Mouse (Mus musculus) urinary bladder, postnatal 14 days (tissue): Measurements from ENCODE around the gene Cmklr1.

Experiments used
- DNase-seq: peaks from one replicate; pipeline ENCODE4 v3.0.0; 2021; ENCODE audit warnings: low spot score

Cmklr1 gene

DNA sequence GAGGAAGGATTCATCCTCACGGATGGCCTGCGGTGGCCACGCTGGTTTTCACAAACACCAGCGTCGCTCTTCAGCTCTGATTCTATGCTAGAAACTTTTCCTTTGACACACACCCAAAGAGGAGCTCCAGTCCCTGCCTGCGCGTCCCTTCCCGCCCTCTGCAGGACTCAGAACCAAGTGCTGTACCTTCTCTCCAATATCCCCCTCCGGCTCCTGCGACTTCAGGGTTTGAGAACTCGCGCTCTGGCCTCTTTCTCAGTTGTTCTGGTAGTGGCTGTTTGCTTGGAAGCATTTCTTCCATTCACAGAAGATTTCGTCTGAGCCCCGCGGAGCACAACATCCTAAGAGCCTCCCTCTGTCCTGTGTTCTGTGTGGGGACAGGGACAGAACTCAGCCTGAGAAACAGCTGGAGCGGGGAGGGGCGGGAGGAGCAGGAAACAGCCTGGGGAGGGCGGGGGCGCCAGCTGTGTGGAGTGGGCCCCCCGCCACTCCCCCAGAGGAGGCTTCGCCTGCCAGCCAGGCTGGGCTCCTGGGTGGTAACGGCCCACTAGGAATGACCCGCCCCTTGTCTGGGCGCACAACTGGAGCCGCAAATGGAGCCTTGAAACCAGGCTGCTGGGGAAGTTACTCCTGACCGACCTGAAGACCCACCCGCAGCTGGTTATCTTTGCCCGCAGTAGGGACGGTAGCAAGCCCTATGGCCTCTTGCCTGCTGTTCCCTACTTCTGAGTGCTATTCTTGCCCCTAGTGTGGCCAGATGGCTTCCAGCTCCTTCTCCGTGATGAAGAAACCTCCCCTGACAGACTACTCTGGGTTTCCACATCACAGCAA lies at the start of gene Cmklr1:
Cmklr1 (minus strand) TSS at position 392 of the 831 bp plus-strand sequence.
- DNase-seq: peak; percentile 41

DNA sequence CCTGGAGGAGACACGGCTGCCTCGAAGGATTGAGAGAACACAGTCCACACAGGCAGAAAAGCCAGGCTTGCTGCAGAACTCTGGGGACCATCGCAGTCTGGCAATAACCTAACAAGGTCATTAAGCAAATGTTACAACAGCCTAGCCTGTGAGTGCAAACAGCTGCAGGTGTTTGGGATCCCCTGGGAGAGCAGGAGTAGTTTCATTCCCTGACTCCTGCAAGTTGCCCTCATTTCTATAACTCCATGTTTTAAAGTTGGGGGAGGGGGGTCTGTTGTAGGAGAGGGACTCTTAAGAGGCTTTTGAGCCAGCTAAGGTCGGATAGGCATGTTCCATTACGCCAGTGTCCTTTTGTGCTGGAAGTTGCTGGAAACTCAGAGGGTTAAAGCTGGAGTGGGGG lies 44.2 kb upstream of the Cmklr1 start:
- DNase-seq: no peak

DNA sequence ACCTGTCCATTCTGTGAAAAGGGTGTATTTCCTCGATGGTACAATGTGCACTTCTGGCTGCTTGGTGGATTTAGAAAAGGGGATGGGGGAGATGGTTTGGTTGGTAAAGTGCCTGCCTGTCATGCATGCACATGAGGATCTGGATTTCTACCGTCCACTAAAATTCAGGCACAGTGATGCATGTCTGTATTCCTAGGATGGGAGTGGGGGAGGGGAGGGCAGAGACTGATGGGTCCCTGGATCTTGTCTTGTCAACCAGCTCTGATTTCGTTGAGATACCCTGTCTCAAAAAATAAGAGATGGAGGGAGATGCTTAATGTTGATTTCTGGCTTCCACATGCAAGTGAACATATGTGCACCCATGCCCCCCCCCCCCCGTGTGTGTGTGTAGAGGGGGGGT lies 43.8 kb upstream of the Cmklr1 start:
- DNase-seq: no peak

DNA sequence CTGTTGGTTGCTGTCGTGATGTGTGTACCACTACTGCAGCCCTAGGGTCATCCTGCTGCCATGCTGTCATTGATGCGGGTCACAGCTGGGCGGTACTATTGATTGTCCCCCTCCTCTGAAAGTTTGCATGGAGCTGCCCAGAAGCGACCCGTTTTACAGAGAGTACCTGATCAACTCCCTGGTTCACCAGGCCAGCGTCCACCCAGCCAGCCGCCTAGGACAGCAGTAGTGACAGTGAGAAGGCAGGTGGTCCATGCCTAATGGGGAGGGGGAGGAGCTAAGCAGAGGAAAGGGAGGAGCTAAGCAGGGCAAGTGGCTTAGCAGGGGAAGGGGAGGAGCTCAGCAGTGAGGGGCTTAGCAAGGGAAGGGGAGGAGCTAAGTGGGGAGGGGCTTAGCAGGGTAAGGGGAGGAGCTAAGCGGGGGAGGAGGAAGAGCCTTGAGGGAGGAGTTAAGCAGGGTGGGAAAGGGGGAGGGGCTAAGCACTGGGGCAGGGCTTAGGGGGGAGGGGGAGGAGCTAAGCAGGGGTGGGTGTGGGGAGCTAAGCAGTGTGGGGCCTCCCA lies 43.0 kb upstream of the Cmklr1 start:
- DNase-seq: no peak

DNA sequence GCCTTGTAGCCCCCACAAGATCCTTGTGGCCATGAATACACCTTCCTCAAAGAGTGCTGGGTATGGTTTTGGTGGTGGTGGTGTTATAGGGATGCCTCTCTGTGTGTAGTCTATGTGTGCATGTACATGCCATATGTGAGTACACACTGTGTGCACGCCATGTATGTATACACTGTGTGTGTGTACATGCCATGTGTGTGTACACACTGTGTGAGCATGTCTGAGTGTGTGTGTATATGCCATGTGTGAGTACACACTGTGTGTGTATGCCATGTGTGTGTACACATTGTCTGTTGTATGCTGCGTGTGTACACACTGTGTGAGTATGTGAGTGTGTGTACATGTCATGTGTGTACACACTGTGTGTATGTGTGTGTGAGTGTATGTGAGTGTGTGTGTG lies 40.6 kb upstream of the Cmklr1 start:
- DNase-seq: no peak

DNA sequence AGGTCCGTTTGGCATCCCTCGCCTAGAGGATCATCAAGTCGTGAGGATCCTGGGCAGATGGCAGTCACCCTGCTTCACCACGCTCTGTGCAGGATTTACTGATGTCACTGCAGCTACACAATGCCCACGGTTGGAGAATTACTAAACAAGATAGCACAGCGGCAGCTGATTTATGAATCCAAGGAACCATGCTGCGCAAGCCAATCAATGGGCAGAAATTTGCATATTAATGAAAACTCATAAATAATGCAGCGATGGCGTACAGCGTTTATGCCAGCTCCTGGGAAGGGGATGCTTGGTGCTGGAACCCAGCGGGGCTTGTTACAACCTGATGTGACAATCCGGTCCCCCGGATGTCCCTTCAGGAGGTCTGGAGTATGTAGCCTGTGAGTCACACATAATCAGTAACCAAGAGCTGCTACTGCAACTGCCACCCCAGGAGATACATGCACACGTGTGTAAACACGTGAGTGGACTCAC lies 39.9 kb upstream of the Cmklr1 start:
- no peak for DNase-seq

DNA sequence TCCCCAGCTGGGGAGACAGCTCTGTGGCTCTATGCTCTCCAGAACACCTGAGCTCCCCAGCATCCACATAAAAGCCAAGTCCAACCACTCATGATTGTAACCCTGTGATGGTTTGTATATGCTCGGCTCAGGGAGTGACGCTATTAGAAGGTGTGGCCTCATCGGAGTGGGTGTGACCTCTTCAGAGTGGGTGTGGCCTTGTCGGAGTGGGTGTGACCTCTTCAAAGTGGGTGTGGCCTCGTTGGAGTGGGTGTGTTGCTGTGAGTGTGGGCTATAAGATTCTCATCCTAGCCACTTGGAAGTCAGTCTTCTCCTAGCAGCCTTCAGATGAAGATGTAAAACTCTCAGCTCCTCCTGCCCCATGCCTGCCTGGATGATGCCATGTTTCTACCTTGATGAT lies 37.3 kb upstream of the Cmklr1 start:
- DNase-seq: no peak

DNA sequence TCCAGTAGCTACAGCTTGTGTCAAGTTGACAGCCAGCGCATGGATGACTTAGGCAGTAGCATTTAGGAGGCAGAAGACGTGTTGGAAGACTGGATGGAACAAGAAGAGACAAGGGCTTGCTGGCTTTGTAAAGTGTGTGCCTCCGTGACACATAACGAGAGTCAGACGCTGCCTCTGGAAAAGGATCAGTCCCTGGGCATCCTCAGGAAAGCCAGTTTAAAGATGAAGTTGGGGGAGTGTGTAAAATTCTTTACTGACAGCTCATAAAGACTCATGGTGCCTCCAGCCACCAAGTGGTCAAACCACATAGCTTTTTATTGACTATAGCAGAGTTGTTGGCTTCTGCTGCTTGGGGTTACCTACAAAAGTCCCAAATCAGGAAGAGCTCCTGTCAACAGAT lies 35.2 kb upstream of the Cmklr1 start:
- DNase-seq: no peak

DNA sequence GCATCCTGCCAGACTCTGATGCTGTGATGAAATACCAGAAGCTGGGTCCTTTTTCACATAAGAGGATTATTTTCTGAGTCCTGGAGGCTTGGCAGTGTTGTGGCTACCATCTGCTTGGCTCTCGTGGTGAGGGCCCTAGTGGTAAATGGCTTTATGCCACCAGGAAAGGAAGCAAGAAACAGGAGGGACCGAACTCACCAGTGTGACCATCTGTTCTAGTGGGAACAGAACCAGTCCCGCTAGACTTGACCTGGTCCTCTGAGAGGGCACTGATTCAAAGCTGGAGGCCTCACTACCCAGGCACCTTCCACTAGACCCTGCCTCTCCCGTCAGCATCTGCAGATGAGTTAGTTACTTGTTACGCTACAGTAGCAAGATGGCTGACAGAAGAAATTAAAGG lies 33.0 kb upstream of the Cmklr1 start:
- DNase-seq: no peak

DNA sequence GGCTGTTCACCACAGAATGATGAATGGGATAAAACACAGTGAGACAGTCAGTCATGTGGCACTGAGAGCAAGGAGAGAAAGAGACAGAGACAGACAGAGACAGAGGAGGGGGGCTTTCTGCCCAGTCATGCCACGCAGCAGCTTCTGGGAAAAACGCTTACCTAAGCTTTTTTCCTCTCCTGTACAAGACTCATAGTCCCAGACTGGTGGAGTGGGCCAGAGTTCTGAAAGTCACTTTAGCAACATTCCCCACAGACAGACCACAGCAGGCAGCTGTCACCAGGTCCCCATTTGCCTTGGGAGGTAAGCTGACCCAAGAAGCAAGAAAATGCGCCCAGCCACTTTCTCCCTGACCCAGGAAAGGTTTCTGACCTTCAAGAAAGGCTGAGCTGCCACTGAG lies 32.2 kb upstream of the Cmklr1 start:
- DNase-seq: no peak

DNA sequence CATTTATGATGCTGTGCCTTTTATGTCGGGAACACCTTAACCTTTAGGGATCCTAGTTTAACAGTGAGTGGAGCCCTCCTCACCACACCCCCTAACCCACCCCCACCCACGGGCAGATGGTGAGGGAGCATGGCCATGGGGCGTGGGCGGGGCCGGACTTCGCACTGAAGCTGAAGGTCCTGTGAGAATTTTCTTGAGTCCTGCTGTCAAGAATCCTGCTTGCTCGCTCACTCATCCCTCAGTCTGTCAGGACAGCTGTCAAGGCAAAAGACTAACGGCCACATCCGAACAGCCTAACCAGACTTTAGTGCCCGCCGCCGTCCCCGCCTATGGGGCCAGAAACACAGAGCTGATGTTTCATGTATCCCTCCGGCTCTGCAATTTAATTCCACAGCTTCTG lies 31.0 kb upstream of the Cmklr1 start:
- DNase-seq: no peak

DNA sequence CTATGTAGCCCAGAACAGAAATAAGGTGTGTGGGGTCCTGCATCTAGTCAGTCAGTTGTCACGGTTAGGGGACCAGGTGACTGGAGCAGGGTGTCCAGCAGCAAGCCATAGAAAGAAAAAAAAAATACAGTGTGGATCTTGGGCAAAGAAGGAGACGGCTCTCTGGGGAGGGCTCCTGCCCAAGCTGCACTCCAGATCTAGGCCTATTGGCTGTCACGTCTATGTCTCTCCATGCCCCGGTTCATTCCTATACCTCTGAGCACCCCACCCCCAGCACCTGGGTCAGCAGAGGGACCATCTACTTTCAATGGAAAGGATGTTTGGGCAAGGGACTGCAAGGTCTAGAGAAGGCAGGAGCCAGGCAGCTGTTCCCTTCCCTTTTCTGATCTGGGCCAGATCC lies 29.3 kb upstream of the Cmklr1 start:
- no peak for DNase-seq

DNA sequence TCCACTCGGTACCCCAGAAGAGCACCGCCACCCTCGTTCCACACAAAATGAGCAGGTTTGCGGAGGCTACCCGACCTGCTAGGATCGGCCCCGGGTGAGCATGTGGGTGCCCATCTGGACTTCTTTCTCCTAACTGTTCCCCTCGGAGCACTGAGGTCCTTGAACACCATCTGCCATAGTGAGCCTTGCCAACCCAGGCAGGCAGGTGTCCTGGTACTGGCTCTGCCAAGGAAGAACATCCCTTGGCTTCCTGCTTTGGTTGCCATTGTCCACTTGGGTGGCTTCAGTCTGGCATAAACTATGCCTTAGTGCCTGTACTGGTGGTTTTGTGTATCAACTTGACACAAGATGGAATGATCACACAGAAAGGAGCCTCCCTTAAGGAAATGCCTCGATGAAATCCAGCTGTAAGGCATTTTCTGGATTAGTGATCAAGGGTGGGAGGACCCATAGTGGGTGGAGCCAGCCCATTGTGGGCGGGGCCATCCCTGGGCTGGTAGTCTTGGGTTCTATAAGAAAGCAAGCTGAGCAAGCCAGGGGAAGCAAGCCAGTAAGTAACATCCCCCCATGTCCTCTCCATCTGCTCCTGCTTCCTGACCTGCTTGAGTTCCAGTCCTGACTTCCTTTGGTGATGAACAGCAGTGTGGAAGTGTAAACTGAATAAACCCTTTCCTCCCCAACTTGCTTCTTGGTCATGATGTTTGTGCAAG lies 28.7 kb upstream of the Cmklr1 start:
- no peak for DNase-seq

DNA sequence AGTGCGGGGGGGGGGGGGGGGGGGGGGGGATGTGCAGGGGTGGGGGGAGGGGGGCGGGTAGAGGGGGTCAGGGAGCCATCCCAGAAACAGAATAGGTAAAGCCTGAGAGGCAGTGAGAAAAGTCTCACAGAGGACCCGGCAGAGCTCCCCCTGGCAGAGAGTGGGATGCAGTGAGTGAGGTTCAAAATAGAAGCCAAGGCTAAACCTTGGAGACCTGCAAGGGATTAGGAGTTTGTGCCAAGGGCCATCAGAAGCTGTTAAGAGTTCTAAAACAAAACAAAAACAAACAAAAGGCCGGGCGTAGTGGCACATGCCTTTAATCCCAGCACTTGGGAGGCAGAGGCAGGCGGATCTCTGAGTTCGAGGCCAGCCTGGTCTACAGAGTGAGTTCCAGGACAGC lies 27.3 kb upstream of the Cmklr1 start:
- DNase-seq: no peak

DNA sequence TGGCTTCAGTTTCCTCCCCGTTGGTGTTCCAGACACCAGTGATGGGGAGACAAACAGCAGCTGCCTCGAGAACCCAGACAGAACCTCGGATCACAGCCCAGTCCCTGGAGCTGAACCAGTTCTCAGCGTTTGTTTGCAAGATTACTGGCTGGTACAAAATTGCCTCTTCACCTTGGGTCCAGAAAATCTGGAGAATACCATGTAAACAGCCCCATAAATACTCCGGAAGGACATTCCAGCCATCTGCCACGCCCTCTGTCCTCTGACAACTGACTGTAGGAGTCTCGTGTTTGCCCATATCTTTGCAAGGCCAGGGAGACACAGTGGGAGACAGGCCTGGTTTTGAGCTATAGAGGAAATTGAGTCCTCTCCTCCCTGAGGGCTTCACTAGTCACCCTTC lies 24.6 kb upstream of the Cmklr1 start:
- DNase-seq: peak; percentile 25

DNA sequence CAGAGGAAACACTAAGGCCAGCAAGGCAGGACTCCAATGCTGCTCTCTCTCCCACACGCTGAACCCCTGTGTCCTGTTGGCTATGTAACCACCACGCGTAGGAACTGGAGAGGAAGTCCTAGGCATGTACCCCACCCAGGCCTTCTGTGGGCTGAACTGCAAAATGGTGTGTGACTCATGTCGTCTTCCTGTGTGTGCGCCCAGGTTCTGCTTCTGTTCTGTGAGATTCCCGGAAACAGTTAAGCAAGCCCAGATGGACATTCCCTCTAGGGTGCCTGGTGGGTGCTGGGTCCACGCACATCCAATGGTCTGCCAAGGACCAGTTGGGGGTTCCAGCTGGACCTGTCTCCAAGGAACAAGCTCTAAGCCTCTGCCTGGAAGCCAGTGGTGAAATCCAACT lies 22.2 kb upstream of the Cmklr1 start:
- peak; percentile 35 for DNase-seq

DNA sequence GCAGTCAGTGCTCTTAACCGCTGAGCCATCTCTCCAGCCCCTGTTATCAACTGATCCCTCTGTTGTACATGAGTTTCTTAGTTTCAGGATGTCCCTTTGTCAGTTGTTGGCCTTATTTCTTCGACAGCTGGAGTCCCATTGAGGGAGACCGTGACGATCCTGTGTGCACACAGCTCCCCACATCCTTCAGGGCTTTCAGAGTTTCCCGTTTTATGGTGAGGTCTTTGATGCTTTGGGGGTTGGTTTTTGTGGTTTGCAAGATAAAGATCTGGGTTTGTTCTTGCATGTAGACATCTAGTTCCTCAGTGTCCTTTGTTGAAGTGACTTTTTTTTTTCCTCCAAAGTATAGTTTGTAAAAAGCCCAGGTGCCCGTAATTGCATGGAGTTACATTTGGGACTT lies 20.4 kb upstream of the Cmklr1 start:
- no peak for DNase-seq

DNA sequence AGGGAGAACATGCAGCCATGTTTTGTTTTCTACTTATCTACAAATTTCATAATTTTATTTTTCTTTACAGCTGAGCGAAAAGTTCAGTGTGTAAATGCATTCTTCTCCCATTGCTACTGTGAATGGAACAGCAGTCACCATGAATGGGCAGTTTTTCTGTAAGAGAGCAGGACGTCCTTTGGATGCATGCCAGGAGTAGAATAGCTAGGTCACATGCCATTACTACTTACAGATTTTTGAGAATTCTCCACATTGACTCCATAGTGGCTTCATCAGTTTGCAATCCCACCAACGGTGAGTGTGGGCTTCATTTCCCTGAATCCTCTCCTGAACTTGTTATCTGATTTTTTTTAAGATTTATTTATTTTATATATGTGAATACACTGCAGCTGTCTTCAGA lies 19.9 kb upstream of the Cmklr1 start:
- DNase-seq: no peak

DNA sequence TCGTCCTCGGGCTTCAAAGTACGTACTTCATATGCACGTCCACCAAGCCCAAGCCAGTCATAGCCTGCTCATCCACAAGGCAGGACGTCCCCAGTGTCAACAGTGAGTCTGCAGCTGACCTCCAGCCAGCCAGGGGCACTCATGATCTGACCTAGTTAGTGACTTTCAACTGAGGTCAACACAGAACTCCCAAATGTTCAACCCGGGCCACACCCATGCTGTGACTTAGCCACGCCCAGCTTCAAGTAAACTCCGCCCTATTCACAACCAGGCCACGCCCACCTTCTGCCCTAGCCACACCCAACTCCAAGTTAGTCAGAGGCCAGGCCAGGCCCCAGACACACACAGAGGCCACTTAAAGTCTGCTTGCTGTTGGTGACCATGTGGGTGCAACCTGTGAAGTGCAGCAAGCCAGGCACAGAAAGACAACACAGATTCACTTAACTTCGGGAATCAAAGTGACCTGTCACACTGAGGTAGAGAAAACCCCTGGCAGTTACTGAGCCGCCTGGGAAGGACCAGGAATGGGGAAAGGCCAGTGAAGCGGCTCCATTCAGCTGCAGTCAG lies 14.5 kb upstream of the Cmklr1 start:
- DNase-seq: no peak

DNA sequence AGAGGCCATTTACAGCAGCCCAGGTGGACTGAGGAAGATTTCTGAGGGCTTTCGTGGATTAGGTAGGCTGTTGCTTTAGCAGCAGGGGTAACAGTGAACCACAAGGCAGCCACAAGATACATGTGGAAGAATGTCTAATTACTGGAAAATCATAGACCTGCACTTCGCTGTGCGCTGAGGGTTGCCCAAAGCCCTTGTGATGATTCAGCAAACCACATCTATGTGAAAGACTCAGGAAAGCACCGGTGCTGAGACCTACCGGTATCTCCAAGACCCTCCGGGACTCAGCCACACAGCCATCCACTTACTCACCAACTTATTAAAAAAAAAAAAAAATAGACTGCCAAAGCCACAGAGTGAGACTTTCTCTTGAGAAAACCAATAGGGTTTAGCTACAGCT lies 13.9 kb upstream of the Cmklr1 start:
- DNase-seq: no peak

DNA sequence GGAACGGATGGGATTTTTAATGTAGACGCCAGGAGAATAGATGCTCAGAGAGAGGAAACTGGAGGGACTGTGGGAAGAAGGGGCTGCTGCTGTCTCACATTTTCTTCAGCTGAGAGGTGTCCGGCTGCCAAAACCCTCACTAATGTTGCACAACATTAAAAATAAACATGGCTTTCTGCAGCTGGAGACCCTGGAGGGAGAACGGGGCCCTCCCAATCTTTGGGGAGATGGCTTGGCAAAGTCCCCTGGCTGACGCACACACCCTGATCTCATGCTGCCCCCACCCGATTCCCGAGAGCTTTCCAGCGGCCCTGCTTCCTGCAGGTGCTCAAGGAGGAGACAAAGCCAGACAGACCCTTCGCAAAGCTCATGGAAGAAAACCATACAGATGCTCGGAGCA lies 10.6 kb upstream of the Cmklr1 start:
- peak; percentile 74 for DNase-seq

DNA sequence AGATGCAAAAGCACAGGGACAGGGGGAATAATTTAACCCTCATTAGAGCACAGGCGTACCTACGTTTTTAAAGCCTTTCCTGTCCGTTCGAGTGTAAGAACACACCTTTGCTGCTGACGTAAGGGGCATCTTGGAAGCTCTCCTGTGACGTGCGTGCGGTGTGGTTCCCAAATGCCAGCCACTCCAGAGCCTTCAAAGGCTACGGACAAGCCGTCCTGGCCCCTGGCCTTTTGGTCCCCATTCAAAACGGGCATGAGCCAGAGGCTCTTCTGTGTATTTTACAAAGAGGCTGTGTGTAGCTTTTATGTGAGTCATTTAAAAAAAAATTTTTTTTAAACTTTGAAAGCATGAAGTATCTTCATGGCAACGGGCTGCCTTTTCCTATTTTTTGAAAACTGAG lies 4.6 kb upstream of the Cmklr1 start:
- no peak for DNase-seq

DNA sequence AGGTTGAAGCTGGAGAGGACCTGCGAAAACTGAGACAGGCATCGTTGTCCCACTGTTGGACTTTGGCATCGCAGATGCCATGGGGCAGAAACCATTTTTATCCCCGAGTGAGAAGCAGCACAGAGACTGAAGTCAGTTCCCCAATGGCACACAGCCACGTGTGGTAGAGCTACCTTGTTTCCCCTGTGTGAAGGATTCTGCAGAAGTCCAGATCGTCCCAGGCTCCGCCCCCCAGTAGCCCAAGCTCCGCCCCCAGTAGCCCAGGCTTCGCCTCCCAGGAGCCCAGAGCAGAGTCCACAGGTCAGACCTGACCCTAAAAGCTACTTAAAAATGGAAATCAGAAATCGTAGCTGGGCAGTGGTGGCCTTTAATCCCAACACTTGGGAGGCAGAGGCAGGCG lies 4.0 kb upstream of the Cmklr1 start:
- no peak for DNase-seq
